ENCODE assay signal across 9 mouse cellular contexts in the genomic region with DNA sequence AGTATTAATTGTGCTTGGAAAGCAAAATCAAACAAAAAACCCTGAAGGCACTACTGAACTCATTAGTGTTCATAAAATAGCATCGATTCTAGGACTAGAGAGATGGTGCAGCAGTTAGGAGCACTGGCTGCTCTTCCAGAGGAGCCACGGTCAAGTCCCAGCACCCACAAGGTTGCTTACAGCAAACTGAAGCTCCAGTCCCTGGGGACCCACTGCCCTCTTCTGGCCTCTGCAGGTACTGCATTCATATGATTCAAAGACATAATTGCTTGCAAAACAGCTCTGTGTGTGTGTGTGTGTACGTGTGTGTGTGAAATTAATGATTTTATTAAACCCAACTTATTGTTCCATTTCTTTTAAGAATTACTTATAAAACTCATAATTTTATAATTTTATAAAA.
A peak's percentile ranks its signal among the peaks of the same experiment; 100 is the strongest.
DNase-seq lines count a peak whose midpoint lies in the region; ATAC-seq and TF ChIP-seq lines count a peak whose summit lies in the region.
"Had no signal": no experiment of that assay in that cellular context is flagged by ENCODE, and none has a peak within 500 bp of the region (broad histone marks: within the 10 kb centered on the region; RNA-seq: fewer than 3 reads in every experiment).

No protein-coding gene starts in this region.

- H3K4me2 ChIP-seq in hindbrain, embryonic 11.5 days (replicated peaks; ENCODE audit: low read depth, low read length) = no peak overlapping the region
- no peak overlapping the region for H3K4me2 ChIP-seq in hindbrain, embryonic 12.5 days (replicated peaks)
- no peak overlapping the region for H3K4me2 ChIP-seq in liver, embryonic 14.5 days (ENCODE audit: low read depth)
- H3K4me2 ChIP-seq in hindbrain, embryonic 13.5 days = no peak overlapping the region
- H3K4me2 ChIP-seq: embryonic facial prominence, embryonic 12.5 days had no signal

- no peaks in the 10 kb centered on the region for H3K79me2 ChIP-seq in MEL (ENCODE audit: control insufficient read depth, insufficient read depth, low read length, poor library complexity)

- no peak overlapping the region for H3K27ac ChIP-seq in hindbrain, embryonic 11.5 days (ENCODE audit: low read depth, low read length)
- H3K27ac ChIP-seq in hindbrain, embryonic 12.5 days = no peak overlapping the region
- H3K27ac ChIP-seq in MEL (ENCODE audit: control insufficient read depth, low read depth, low read length) = no peak overlapping the region
- H3K27ac ChIP-seq in liver, embryonic 14.5 days = no peak overlapping the region
- H3K27ac ChIP-seq in hindbrain, embryonic 13.5 days = no peak overlapping the region
- H3K27ac ChIP-seq: embryonic facial prominence, embryonic 12.5 days had no signal

- H3K27me3 ChIP-seq in hindbrain, embryonic 11.5 days (ENCODE audit: control insufficient read depth, insufficient read depth, low read length) = no peaks in the 10 kb centered on the region
- H3K27me3 ChIP-seq in hindbrain, embryonic 12.5 days = no peaks in the 10 kb centered on the region
- H3K27me3 ChIP-seq in MEL (ENCODE audit: control insufficient read depth in 1 of 2, insufficient read depth in 2 of 2, low read length in 2 of 2) = peaks cover 0 to 3% of the 10 kb centered on the region in 2 experiments; a peak in 3 of 4 replicates
- H3K27me3 ChIP-seq in liver, embryonic 14.5 days (ENCODE audit: control insufficient read depth, insufficient read depth, low read length) = no peaks in the 10 kb centered on the region
- no peaks in the 10 kb centered on the region for H3K27me3 ChIP-seq in hindbrain, embryonic 13.5 days
- H3K27me3 ChIP-seq: embryonic facial prominence, embryonic 12.5 days had no signal

- H3K36me3 ChIP-seq in hindbrain, embryonic 11.5 days (ENCODE audit: control insufficient read depth, insufficient read depth, low read length) = no peaks in the 10 kb centered on the region
- H3K36me3 ChIP-seq in hindbrain, embryonic 12.5 days = no peaks in the 10 kb centered on the region
- no peaks in the 10 kb centered on the region for H3K36me3 ChIP-seq in MEL (ENCODE audit: control insufficient read depth in 1 of 2, insufficient read depth in 2 of 2, low read length in 2 of 2)
- H3K36me3 ChIP-seq in liver, embryonic 14.5 days (replicated peaks; ENCODE audit: control insufficient read depth, insufficient read depth, low read depth) = no peaks in the 10 kb centered on the region
- H3K36me3 ChIP-seq in hindbrain, embryonic 13.5 days = no peaks in the 10 kb centered on the region

- WGBS in hindbrain, embryonic 11.5 days = 84% methylated on average over 3 of the region's 3 CpGs
- WGBS in hindbrain, embryonic 12.5 days = 91% methylated on average over 3 of the region's 3 CpGs
- 62% methylated on average over 3 of the region's 3 CpGs for WGBS in liver, embryonic 14.5 days (ENCODE audit: insufficient replicate concordance)
- WGBS in hindbrain, embryonic 13.5 days = 88% methylated on average over 3 of the region's 3 CpGs

- no peak overlapping the region for H3K4me3 ChIP-seq in hindbrain, embryonic 11.5 days (ENCODE audit: low read depth, low read length)
- no peak overlapping the region for H3K4me3 ChIP-seq in hindbrain, embryonic 12.5 days
- no peak overlapping the region for H3K4me3 ChIP-seq in MEL (ENCODE audit: control insufficient read depth in 1 of 2, insufficient read depth in 1 of 2, low read depth in 2 of 2, low read length in 2 of 2)
- H3K4me3 ChIP-seq in liver, embryonic 14.5 days (ENCODE audit: insufficient read depth in 1 of 2, low read depth in 2 of 2, low read length in 2 of 2) = no peak overlapping the region
- no peak overlapping the region for H3K4me3 ChIP-seq in hindbrain, embryonic 13.5 days
- H3K4me3 ChIP-seq: embryonic facial prominence, embryonic 12.5 days had no signal

- no peak for TF ChIP-seq POLR2A in MEL (IDR thresholded peaks at IDR 0.05; ENCODE audit: control insufficient read depth in 1 of 2, insufficient read depth in 1 of 2, low read depth in 1 of 2, low read length in 2 of 2, poor library complexity in 1 of 2)

- H3K9ac ChIP-seq in hindbrain, embryonic 11.5 days (ENCODE audit: low read depth, low read length) = no peak overlapping the region
- H3K9ac ChIP-seq in hindbrain, embryonic 12.5 days = no peak overlapping the region
- H3K9ac ChIP-seq in MEL (ENCODE audit: control insufficient read depth, low read depth, low read length, poor library complexity, severe bottlenecking) = no peak overlapping the region
- H3K9ac ChIP-seq in liver, embryonic 14.5 days (replicated peaks) = no peak overlapping the region
- no peak overlapping the region for H3K9ac ChIP-seq in hindbrain, embryonic 13.5 days
- H3K9ac ChIP-seq: embryonic facial prominence, embryonic 12.5 days had no signal

- peak; percentile 34 for DNase-seq in hindbrain, embryonic 11.5 days (ENCODE audit: low spot score)
- DNase-seq in 416B (ENCODE audit: low read depth) (peak; percentile 42), MEL (ENCODE audit: low read depth, low spot score) (peak; percentile 64)
- no peak for DNase-seq in liver, embryonic 14.5 days (ENCODE audit: low read depth in 3 of 3, low spot score in 3 of 3)
- DNase-seq in cerebellum, adult 9-10 months = no peak

- no peaks in the 10 kb centered on the region for H3K4me1 ChIP-seq in hindbrain, embryonic 11.5 days (replicated peaks; ENCODE audit: control insufficient read depth, insufficient read depth, low read length)
- H3K4me1 ChIP-seq in hindbrain, embryonic 12.5 days = no peaks in the 10 kb centered on the region
- H3K4me1 ChIP-seq in MEL (ENCODE audit: control insufficient read depth in 1 of 2, insufficient read depth in 2 of 2, low read length in 2 of 2) = no peaks in the 10 kb centered on the region
- H3K4me1 ChIP-seq in liver, embryonic 14.5 days (replicated peaks; ENCODE audit: control insufficient read depth in 2 of 2, insufficient read depth in 2 of 2, low read length in 1 of 2) = no peaks in the 10 kb centered on the region
- no peaks in the 10 kb centered on the region for H3K4me1 ChIP-seq in hindbrain, embryonic 13.5 days (replicated peaks)
- H3K4me1 ChIP-seq: embryonic facial prominence, embryonic 12.5 days had no signal

- TF ChIP-seq CTCF in MEL (IDR thresholded peaks at IDR 0.05 in 2 of 3, conservative IDR thresholded peaks at IDR 0.05 in 1 of 3; ENCODE audit: control insufficient read depth in 1 of 3, insufficient read depth in 1 of 3, low read depth in 2 of 3, low read length in 3 of 3, poor library complexity in 1 of 3, severe bottlenecking in 1 of 3) = peak; percentile 55 to 73 (median 71)
- TF ChIP-seq CTCF in liver, embryonic 14.5 days (IDR thresholded peaks at IDR 0.05; ENCODE audit: low read depth) = peak; percentile 72

- TF ChIP-seq EP300 in MEL (IDR thresholded peaks at IDR 0.05; ENCODE audit: low read depth in 1 of 2, low read length in 2 of 2) = no peak
- TF ChIP-seq EP300 in liver, embryonic 14.5 days (IDR thresholded peaks at IDR 0.05; ENCODE audit: low read depth) = no peak

- no peak for ATAC-seq in hindbrain, embryonic 11.5 days (ENCODE audit: low FRiP score)
- no peak for ATAC-seq in hindbrain, embryonic 12.5 days (ENCODE audit: low FRiP score)
- ATAC-seq in liver, embryonic 14.5 days (ENCODE audit: insufficient read depth) = no peak
- no peak for ATAC-seq in erythroid progenitor cell, adult 5-6 weeks (replicated peaks; ENCODE audit: low FRiP score, poor library complexity, severe bottlenecking)
- ATAC-seq in hindbrain, embryonic 13.5 days (ENCODE audit: low FRiP score) = no peak

- H3K9me3 ChIP-seq in hindbrain, embryonic 11.5 days (ENCODE audit: control insufficient read depth, low read length) = no peaks in the 10 kb centered on the region
- H3K9me3 ChIP-seq in hindbrain, embryonic 12.5 days (replicated peaks) = no peaks in the 10 kb centered on the region
- H3K9me3 ChIP-seq in MEL (replicated peaks; ENCODE audit: insufficient read depth, low read length) = no peaks in the 10 kb centered on the region
- no peaks in the 10 kb centered on the region for H3K9me3 ChIP-seq in liver, embryonic 14.5 days (ENCODE audit: control insufficient read depth, low read length)
- no peaks in the 10 kb centered on the region for H3K9me3 ChIP-seq in hindbrain, embryonic 13.5 days
- H3K9me3 ChIP-seq: embryonic facial prominence, embryonic 12.5 days had no signal

- TF ChIP-seq RAD21 in MEL (IDR thresholded peaks at IDR 0.05; ENCODE audit: low read depth, low read length) = peak; percentile 68

TF ChIP-seq in MEL, 35 proteins besides CTCF, POLR2A, EP300 and RAD21:
- no peak for TF ChIP-seq RCOR1 (IDR thresholded peaks at IDR 0.05; ENCODE audit: low read depth, low read length)
- TF ChIP-seq BHLHE40 (IDR thresholded peaks at IDR 0.05; ENCODE audit: borderline replicate concordance, low read depth, low read length) = no peak
- TF ChIP-seq NRF1 (IDR thresholded peaks at IDR 0.05; ENCODE audit: insufficient read depth, low read depth, low read length, poor library complexity, severe bottlenecking) = no peak
- no peak for TF ChIP-seq TAL1 (IDR thresholded peaks at IDR 0.05; ENCODE audit: low read length)
- no peak for TF ChIP-seq MAZ (IDR thresholded peaks at IDR 0.05; ENCODE audit: low read depth, low read length)
- no peak for TF ChIP-seq USF2 (IDR thresholded peaks at IDR 0.05; ENCODE audit: borderline replicate concordance in 1 of 2, insufficient read depth in 1 of 2, low read depth in 1 of 2, low read length in 2 of 2)
- no peak for TF ChIP-seq MYB (IDR thresholded peaks at IDR 0.05; ENCODE audit: low read depth, low read length)
- TF ChIP-seq MXI1 (IDR thresholded peaks at IDR 0.05; ENCODE audit: low read depth, low read length) = no peak
- TF ChIP-seq POLR2AphosphoS5 (IDR thresholded peaks at IDR 0.05; ENCODE audit: borderline replicate concordance, low read depth, low read length) = no peak
- no peak for TF ChIP-seq GATA1 (IDR thresholded peaks at IDR 0.05; ENCODE audit: low read depth, low read length)
- no peak for TF ChIP-seq HCFC1 (IDR thresholded peaks at IDR 0.05; ENCODE audit: low read depth, low read length)
- peak; percentile 77 for TF ChIP-seq SMC3 (IDR thresholded peaks at IDR 0.05; ENCODE audit: low read depth, low read length)
- TF ChIP-seq E2F4 (IDR thresholded peaks at IDR 0.05; ENCODE audit: borderline replicate concordance, low read depth, low read length) = no peak
- no peak for TF ChIP-seq UBTF (IDR thresholded peaks at IDR 0.05; ENCODE audit: borderline replicate concordance, insufficient read depth, low read depth, low read length)
- TF ChIP-seq ZC3H11A (IDR thresholded peaks at IDR 0.05; ENCODE audit: low read depth, low read length) = peak; percentile 67
- no peak for TF ChIP-seq ZKSCAN1 (IDR thresholded peaks at IDR 0.05; ENCODE audit: low read depth, low read length)
- TF ChIP-seq POLR2AphosphoS2 (IDR thresholded peaks at IDR 0.05; ENCODE audit: low read length) = no peak

Comparison
In these comparisons a context has a peak if more than half of its experiments do, and no peak if none do; other contexts are left out.
1. DNase-seq: peak in hindbrain, embryonic 11.5 days (single experiment), 416B (single experiment) and MEL (single experiment); none in liver, embryonic 14.5 days (0 of 3) and cerebellum, adult 9-10 months (single experiment).